Mouse (Mus musculus) liver (tissue): Measurements from ENCODE around the gene Myl6b.
"Not testable (repeated sequence)": the region's sequence is repeated elsewhere in the genome, so short reads cannot be mapped to it uniquely, and the experiment has no call there.

Source experiments
- DNase-seq: peaks from one replicate; pipeline ENCODE4 v3.0.0-alpha.2; 2020; ENCODE audit warnings: mixed read lengths

Gene Myl6b

DNA sequence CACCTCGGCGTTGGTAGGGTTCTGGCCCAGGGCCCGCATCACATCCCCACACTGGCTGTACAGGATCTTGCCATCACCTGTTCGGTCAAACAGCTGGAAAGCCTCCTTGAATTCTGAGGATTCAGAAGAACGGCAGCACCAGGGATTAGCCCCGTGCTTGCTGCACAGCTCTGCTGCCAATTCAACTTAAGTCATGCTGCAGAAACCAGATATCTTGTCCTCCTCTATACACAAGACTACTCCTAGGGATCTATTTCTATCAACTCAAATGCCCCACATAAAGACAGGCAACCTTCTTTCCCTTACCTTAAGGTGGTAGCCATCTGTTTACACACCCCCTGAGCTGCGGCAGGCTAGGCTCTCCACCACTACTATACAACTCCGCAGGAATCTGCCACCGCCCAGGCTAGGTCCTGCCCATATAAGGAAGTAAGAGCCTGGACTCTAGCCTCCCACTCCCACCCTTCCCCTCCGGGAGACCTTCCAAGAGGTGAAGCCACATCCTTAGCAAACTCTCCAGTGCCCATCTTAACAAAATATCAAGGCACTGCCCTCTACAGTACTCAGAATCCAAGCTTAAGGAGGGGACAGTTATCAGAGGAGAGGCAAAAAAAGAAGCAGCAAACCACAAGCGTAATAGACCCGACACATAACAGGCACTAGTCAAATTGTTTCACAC, 5.7 kb downstream of the Myl6b start:
- peak; percentile 80 for DNase-seq

DNA sequence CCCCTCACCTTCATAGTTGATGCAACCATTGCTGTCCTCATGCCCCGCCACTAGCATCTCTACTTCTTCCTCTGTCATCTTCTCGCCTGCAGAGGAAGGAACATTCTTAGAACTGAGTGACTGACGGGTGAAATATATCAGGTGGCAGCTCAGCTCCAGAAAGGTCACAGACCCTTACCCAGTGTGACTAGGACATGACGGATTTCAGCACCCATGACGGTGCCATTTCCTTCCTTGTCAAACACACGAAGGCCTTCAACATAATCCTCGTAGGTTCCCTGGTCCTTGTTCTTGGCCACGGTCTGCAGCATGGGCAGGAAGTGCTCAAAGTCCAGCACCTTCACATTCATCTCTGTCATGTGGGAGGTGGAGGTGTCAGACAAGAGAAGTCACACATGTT, 6.4 kb downstream of the Myl6b start:
- not testable (repeated sequence) for DNase-seq

DNA sequence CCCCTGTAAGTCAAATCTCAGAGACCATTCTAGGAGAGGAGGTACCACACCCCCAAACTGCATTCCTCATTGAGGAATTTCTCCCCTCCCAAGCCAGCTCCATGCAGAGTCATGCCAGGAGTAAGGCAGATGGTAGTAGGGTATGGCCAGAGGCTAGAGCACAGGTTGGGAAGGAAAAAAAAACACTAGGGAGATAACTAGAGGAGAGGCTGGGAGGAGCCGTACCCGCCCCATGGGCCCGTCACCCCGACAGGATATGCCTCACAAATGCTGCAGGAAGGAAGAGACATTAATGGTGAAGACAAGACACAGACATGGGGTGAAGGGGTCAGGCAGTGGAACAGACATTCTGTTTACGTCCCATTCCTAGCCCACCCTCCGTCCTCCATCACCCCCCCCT, 7.0 kb downstream of the Myl6b start:
- DNase-seq = peak; percentile 50

DNA sequence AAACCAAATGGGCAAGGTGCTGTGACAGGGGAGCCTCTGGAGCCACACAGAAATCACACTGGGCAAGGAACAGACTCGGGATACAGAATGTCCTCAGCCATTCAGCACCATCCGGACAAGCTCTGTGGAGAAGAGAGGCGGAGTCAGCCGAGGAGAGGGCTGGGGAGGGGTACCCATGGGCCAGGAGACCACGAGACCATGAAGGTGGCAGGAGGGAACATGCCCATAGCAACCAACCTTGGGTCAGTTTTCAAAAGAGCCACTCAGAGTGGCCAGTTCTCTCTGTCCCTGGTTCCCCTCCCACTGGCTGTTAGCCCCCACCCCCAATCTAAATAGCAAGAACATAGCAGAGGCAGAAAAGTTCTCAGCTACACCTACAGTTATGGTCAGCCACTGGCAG, 7.6 kb downstream of the Myl6b start:
- DNase-seq = no peak

DNA sequence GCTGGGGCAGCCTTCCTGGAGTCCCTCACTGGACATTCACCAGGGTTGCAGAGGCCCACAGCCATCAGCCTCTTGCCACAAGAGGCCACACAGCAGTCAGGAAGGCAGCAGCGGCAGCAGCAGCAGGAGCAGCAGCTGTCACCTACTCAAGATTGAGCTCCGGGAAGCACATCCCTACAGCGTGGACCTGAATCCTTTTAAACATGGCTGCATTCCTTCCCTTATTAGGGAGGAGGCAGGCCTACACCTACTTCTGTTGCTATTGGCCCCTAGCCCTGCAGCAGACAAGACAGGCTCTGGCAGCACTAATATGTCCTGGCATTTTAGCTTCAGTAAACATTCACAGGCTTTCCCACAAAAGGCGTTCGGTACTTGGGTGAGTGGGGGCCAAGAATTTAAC, 8.3 kb downstream of the Myl6b start:
- no peak for DNase-seq

DNA sequence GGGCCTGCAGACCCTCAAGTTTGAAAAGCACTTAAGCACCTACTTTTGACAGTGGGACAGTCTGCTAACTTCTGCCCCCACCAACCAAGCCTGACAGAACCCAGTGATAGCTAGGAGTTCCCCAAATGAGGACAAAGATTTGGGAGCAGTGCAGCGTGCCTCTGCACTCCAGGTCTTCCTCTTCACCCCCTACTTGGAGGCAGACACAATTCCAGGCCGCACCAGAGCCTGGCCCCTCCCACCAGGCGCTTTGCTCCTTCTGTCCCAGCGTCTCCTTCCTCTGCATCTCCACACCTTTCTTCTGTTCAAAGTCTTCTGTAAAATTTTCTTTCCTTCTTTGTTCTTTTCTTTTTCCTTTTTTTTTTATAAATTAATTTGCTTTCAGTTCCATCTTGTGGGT, 8.7 kb downstream of the Myl6b start:
- no peak for DNase-seq

DNA sequence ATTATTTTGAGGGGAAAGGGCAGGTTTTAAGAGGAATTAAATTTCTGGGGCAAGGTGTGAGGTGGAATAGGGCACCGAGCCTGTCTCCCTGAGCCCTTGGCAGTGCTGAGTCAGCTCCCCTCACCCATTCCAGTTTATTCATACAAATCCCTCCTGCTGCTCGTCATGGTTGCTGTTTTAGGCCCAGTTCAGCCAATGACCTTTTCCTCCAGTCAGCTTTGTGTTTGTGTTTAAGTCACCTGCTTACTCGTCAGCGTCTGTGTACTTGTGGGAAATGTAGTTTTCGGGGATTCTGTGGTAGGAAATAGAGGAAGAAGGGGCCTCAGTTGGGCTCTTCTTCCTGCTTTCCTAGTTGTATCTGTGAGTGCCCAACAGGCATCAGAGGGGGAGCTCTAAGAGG, 9.1 kb downstream of the Myl6b start:
- DNase-seq = no peak

DNA sequence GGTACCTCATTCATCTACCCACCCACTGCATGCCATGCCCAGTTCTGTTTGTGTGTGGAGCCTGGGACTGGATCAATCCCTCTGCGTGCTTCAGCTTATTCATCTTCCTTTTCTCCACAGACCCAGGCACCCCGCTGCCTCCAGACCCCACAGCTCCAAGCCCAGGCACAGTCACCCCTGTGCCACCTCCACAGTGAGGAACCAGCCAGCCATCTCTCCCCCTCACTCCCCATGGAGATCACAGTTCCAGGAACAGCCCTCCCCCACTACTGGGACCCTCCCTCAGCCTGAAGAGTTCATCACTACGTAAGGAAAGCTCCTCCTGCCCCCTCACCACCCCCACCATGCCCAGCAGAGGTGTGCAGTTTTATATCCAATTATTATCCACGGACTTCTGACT, 9.7 kb downstream of the Myl6b start:
- no peak for DNase-seq

DNA sequence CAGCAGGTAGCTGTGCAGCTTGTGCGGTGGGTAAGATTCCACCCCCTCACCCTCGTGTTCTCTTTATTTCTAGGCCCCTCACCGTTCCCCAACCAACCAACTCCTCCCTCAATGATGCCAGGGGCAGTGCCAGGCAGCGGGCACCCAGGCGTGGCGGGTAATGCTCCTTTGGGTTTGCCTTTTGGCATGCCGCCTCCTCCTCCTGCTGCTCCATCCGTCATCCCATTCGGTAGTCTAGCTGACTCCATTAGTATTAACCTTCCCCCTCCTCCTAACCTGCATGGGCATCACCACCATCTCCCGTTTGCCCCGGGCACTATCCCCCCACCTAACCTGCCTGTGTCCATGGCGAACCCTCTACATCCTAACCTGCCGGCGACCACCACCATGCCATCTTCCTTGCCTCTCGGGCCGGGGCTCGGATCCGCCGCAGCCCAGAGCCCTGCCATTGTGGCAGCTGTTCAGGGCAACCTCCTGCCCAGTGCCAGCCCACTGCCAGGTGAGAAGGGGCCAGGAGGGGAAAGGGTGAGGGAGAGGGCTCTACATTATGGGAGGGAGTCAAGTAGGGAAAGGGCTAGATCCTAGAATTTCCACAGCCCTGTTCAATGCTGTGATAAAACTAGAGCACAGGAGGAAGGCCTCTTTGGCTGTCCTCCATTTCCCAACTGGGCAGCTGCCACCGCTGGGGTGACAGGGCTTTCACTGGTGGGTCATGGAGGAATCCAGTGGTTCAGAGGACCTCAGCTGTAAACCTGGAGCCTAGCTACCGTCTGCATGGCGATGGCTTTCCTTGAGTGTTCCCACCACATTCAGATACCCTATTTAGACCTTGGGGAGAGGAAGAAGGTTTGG, 10.4 kb downstream of the Myl6b start:
- no peak for DNase-seq

DNA sequence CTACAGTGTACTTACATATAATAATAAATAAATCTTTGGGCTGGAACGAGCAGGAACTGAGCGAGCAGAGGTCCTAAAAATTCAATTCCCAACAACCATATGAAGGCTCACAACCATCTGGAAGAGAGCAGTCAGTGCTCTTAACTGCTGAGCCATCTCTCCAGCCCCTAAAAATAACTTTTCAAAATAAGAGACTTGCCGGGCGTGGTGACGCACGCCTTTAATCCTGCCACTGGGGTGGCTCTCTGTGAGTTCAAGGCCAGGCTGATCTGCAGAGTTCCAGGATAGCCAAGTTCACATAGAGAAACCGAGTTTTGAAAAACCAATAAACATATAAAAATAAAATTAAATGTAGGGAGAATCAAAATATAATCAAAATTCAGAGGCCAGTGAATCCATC, 12.1 kb downstream of the Myl6b start:
- no peak for DNase-seq

DNA sequence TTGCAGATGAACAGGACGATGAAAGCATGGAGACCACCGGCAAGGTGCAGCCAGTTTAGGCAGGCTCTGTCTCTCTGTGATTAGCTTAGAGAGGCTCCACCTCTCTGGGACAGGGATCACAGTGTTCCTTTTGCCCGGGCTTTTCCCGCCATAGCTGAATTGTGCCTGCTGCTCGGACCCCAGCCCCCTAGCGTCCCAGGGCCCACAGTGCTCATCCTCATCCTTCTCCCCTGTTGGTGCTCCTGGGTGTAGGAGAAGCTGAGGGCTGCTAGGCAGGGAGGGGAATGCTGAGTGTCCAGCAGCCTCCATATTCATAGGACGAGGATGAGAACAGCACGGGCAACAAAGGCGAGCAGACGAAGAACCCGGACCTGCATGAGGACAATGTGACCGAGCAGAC, 24.1 kb downstream of the Myl6b start:
- no peak for DNase-seq

DNA sequence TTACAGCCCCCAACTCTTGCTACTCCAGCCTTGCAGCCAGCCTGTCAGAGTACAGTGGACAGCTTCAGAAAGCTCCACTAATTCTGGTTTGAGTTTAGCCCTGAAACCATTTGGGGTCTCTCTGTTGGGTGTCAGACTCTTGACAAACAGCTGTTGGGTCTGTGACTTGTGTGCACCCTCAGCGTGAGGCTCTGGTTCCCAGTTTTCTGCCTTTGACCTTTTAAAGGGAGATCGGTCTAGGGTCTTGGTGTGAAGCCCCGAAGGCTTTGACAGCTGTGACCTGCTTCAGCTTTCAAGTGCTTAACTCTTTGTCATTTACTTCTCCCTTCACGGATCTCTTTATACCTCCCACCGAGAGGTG, 38.2 kb downstream of the Myl6b start:
- DNase-seq = no peak

DNA sequence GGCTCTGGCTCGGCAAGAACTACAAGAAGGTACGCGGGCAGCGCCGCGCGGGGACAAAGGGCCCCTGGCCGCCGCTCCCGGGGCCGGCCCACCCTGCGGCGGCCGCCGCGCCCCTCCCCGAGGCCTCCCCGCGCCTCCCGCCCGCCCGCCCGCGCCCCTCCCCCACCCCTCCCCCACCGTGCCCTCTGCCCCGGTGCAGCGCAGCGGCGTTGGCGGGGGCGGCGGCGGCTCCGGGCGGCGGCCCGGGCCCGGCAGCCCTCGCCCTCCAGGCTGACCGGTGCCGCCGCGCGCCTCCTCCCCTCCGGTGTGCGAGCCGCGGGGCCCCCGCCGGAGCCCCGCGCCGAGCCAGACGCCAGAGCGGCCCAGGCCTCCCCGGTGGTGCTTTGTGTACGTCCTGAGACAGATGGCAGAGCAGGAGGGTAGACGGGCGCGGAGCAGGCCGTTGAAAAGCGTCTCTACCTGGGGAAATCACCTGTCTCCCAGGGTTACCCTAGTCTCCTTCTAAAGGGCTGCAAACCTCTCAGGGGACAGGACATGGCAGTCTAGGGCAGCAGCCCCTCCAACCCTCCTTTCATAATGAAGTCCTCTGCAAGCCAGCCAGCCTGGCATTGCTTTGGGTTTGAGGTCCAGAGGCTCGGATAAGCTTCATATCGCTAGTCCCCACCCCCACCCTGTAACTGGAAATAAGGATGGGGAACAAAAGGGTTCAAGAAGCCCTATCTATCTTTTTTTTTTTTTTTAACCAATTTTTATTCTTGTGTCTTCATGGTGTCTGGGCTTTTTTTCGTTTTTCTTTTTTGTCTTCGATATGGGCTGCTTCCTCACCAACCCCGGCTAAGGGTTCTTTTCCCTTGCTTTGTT, 38.8 kb downstream of the Myl6b start:
- DNase-seq = peak; percentile 68

DNA sequence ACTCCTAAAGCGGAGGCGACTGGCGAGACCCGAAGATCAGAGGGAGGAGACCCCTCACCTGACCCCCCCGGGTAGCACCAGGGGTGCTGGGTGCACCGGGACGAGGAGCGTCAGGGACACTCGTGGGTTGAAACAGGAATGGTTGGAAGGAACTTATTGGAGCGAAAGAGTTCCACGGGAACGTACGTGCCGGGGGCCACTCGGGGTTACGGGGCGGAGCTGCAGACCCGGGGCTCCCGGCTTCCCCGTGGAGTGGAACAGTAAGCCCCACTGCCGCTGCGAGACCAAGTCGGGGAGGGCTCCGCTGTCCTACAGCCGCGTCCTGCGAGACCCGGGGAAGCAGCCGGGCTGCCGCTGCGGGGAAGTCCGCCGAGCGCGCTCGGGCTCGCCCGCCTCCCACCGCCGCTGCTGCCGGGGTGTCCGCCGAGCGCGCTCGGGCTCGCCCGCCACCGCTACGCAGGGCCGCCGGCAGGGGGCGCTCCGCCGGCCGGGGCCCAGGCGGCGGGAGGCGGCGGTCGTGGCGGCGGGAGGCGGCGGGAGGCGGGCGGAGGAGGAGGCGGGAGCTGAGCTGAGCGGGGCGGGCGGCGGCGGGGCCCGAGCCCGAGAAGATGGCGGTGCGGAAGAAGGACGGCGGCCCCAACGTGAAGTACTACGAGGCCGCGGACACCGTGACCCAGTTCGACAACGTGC, 39.6 kb downstream of the Myl6b start, which contains the start of gene Smarcc2:
Smarcc2 (plus strand) TSS at position 530 of the 690 bp plus-strand sequence.
- peak; percentile 92 for DNase-seq

DNA sequence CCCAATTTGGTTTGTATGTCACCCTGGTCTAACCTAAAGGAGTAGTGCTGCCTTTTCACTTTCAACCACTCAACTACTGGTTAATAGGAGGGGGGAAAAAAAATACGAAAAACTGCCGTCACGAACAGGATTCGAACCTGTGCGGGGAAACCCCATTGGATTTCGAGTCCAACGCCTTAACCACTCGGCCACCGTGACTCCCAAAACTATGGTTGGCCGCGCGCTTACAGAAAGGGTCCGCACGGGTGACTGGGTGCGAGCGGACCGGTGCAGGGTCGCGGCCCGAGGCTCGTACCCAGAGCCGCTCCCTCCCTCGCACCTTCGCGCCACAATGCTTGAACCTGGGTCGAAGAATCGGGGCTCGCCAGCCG, 40.2 kb downstream of the Myl6b start:
- peak; percentile 92 for DNase-seq

DNA sequence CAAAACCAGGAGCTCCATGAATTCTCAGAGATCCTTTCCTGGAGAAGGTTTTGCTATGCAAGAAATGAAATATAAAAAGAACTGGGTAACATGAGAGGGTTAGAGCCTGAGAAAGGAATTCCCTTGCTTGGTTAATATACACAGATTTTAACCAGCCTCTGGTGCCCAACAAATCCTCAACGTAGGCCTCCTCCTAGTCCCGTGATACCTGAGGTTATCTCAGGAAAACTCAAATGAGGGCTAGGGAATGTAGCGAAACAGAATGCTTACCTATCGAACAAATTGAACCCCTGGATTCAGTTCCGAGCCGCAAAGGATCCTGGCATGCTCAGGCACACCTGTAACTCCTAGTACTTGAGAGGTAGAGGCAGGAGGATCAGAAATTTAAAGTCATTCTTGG, 40.8 kb downstream of the Myl6b start:
- DNase-seq = no peak

DNA sequence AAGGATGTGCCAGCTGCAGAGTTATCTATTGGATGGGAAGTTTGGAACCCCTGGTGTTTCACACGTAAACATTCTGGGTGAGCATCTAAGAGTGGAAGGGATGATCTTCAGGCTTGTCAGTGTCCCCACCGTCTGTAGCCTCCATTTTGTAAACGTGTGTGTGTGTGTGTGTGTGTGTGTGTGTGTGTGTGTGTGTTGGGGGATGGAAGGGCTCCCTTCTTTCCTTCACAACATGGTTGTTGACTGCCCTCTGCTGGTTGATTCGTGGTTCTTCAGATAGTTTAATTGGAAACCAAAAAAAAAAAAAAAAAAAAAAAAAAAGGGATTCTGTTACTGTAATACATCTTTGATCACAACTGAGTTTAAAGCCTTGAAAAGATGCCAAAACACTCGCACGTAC, 43.2 kb downstream of the Myl6b start:
- DNase-seq = peak; percentile 69

DNA sequence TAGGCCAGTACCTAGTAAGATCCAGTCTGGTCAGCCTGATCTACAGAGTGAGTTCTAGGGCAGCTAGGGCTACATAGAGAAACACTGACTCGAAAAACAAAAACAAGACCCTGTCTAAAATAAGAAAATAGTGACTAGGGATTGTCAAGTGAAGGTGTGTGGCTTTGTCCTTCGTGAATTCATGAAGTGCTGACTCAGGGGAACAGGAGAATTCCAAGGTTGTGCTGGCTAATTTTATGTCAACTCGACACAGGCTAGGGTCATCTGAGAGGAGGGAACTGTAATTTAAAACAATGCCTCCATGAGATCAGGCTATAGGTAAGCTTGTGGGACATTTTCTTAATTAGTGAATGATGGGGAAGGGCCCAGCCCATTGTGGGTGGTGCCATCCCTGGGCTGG, 44.0 kb downstream of the Myl6b start:
- DNase-seq = no peak

DNA sequence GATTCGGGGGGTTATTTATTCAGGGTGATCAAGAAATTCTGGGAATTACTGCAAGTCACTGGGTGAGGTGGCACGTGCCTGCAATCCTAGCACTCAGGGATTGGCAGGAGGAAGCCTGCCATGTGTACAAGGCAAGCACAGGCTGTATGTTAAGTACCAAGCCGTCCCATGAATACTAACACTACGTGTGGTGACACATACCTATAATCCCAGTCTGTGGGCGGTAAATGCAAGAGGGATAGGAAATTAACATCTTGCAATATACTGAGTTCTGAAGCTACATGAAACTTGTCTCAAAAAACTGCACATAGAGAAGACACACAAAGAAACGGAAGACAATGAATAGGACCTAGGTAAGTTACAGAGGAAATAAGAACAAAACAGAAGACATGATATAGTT, 47.5 kb downstream of the Myl6b start:
- no peak for DNase-seq

DNA sequence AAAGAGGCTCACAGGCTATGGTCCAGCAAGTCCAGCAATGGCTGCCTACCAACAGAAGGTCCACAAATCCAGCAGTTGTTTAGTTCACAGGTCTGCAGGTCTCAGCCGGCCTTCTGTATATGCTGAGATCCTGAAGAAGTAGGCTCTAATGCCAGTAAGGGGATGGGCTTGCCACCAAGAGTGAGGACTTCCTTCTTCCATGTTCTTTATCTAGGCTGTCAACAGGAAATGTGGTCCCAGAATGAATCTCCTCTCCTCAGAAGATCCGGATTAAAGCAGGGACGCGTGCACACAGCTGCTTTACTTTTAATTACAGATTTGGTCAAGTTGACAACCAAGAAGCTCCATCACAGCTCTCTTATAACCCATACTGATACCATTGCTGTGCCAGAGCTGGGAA, 53.1 kb downstream of the Myl6b start:
- no peak for DNase-seq

DNA sequence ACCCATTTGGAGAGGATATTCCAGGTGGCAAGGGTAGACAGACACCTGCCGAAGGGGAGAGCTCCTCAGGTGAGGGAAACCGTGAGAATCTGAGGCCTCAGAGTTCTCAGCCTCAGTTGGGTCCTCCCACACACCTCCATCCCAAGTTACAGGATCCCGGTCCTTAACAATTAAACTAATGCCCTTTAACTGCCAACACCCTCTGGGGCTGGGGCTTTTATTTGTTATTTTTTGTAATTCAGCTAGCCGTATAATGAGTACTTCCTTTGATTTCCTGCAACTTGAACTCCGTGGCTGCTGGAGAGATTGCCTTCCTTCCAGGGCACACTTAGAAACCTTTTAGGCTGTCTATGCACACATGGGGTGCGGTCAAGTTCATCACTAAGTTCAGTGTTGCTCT, 54.1 kb downstream of the Myl6b start:
- DNase-seq = no peak
